Mouse (Mus musculus) left cerebral cortex, postnatal 25 days (tissue): Measurements from ENCODE around the gene Oser1. TPM values are rescaled to one million over a fixed set of nuclear protein-coding genes. Genes with fewer than 3 reads are reported as not detected.

Experiments used
- DNase-seq, 2 experiments: peaks; one replicate each; pipeline ENCODE4 v3.0.0; 2022; ENCODE audit warnings: low spot score in 2 of 2, mixed read lengths in 1 of 2
- intact Hi-C: fragments of 180-260 bp; cut with DNase I; formaldehyde crosslinking; loops from one replicate; pipeline ENCODE4 v1.15.1; 2025
- total RNA-seq, 2 experiments: library from RNA; stranded (reverse); gene quantifications; 2 replicates each; pipeline ENCODE4 v1.2.3; 2021

The Oser1 gene
- total RNA-seq, 2 experiments from 2014 or later: 22.9 to 24.6 TPM

DNA sequence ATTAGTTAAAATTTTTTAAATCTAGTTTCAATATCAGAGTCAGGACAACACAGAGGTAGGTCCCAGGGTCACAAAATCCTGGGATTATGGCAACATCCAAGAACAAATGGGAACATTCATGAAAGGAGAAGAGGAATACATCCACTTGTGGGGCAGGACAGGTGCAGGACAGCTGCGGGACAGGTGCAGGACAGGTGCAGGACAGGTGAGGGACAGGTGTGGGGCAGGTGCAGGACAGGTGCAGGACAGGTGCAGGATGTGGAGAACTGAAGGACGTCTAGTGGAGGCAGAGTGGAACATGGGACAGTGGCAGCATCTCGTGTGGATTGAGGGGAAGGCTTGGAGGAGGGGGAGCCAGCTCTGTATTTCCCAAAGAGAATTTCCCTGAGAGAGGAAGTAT is 24.8 kb upstream of the Oser1 start:
- DNase-seq: no peak
- intact Hi-C loops: no loop called here

- no peak for DNase-seq
- intact Hi-C loops: no loop called here
Observed at GRCm38 (mm10) chr2:163447375-163447774, 22.9 kb upstream of the Oser1 start.

GRCm38 (mm10) chr2:163444017-163444416 is 19.5 kb upstream of the Oser1 start:
- peak in 1 of 2 experiments; percentile 36 for DNase-seq
- intact Hi-C loops: no loop called here

GRCm38 (mm10) chr2:163443543-163443942 is 19.0 kb upstream of the Oser1 start:
- intact Hi-C loops: no loop called here
- no peak for DNase-seq

DNA sequence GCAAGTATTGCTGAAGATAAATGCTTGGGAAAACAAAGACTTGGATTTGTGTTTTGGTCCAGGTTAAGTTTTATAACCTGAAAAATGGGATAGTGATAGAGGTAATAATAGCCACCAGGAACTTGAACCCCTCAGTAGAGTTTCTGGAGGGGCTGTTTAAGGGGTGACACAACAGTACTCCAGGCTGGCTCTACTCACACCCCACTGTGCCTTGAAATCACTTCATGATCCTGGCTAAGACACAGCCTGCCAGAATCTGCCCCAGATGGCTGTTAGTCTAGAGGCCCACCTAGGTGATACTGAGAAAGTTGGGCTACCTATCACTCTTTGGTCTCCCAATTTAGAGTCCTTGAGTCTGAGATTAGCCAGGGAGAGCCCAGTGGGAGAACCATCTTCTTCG is 15.0 kb upstream of the Oser1 start:
- DNase-seq: no peak
- intact Hi-C loops: loop anchor here (2.0 kb wide), 1 partner anchor 21 kb away; no protein-coding TSS in a partner anchor

DNA sequence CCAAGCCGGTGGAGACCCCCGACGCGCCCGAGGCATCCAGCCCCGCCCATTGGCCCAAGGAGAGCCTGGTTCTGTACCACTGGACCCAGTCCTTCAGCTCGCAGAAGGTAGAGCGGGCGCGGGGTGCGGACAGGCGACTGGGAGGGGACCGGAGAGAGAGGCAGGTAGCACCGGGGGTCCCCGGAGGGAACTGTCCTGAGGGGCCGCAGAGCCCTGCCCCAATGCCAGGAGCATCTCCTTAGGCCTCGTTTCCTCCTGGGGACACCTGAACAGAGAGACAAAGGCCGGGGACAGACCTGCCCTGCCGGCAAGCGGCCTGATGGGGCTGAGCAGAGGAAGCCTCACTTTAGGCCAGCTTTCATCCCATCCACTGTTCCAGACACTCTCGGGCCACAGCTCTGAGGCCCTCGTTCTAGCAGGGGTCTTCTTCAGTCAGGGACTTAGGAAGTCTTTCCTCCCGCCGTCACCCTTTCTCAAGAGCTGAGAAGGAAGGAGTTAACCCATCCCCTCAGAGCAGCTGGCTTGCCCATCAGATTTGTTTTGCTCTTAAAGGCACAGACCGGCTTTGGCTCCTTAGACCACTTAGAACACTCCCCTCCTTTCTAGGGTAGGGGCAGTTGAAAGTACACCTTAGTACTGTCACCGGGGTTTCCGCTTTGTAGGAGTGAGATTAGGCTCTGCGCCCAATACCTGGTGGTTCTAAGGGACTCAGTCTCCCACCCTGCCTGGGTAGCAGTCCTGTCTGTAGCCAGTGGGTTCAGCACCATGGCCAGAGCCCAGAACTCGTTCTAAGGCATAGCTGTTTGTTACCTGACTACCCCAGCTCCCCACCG is 14.3 kb upstream of the Oser1 start:
- intact Hi-C loops: loop anchor here (2.0 kb wide), 1 partner anchor 20 kb away; no protein-coding TSS in a partner anchor
- peak in 1 of 2 experiments; percentile 37 for DNase-seq

DNA sequence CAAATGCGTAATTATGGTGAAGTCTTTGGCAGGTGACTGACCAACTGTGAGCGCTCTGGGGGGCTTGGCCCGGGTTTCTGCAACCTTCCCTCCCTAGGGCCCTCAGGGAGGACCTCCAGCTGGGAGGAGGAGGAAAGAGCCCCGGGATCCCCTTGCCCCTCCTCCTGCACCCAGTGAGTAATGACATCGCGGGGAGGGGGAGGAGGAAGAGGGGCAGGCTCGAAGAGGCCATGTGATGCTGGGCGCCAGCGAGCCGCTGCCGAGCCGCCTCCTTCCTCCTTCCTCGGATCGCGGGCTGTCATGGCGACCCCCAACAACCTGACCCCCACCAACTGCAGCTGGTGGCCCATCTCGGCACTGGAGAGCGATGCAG is 13.7 kb upstream of the Oser1 start, which contains the start of gene Gdap1l1:
TSS of gene Gdap1l1 (plus strand) at position 231 of the 373 bp plus-strand sequence.
- intact Hi-C loops: loop anchor here (2.0 kb wide), 1 partner anchor 19 kb away; no protein-coding TSS in a partner anchor
- DNase-seq: peak; percentile 78 to 86

DNA sequence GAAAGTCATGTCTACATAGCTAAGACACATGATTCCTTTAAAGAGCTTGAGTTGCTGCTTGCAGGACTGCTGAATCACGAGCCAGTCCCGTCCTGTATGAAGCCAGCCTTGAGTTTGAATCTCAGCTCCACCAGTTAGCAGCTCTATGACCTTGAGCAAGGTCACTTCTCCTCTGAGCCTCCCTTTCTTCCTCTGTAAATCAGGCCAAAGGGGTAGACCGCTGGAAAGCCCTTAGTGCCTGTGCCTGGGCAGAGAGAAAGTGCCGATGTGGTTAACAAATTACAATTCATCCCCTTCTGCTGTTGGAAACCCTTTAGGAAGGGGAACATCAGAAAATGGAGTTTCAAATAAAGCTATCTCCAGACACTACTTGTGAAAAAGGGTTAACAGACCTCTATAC is 13.3 kb upstream of the Oser1 start:
- intact Hi-C loops: loop anchor here (2.0 kb wide), 1 partner anchor 19 kb away; no protein-coding TSS in a partner anchor

GRCm38 (mm10) chr2:163433971-163434370 is 9.5 kb upstream of the Oser1 start:
- intact Hi-C loops: no loop called here
- DNase-seq: no peak

More for the DNA sequence above, 13.3 kb upstream of the Oser1 start:
- DNase-seq: no peak

- intact Hi-C loops: no loop called here
Observed at GRCm38 (mm10) chr2:163431289-163431688, 6.8 kb upstream of the Oser1 start.

GRCm38 (mm10) chr2:163428346-163429011 is 4.0 kb upstream of the Oser1 start:
- intact Hi-C loops: no loop called here

More at GRCm38 (mm10) chr2:163431289-163431688, 6.8 kb upstream of the Oser1 start:
- no peak for DNase-seq

GRCm38 (mm10) chr2:163422895-163423660 is 1.4 kb downstream of the Oser1 start:
- DNase-seq: no peak
- intact Hi-C loops: no loop called here

More at GRCm38 (mm10) chr2:163428346-163429011, 4.0 kb upstream of the Oser1 start:
- DNase-seq: no peak

- DNase-seq: no peak
- intact Hi-C loops: loop anchor here (1.0 kb wide), 1 partner anchor 52 kb away; the partner anchor contains the start of gene Fitm2
Observed at GRCm38 (mm10) chr2:163420366-163420886, 4.1 kb downstream of the Oser1 start.

DNA sequence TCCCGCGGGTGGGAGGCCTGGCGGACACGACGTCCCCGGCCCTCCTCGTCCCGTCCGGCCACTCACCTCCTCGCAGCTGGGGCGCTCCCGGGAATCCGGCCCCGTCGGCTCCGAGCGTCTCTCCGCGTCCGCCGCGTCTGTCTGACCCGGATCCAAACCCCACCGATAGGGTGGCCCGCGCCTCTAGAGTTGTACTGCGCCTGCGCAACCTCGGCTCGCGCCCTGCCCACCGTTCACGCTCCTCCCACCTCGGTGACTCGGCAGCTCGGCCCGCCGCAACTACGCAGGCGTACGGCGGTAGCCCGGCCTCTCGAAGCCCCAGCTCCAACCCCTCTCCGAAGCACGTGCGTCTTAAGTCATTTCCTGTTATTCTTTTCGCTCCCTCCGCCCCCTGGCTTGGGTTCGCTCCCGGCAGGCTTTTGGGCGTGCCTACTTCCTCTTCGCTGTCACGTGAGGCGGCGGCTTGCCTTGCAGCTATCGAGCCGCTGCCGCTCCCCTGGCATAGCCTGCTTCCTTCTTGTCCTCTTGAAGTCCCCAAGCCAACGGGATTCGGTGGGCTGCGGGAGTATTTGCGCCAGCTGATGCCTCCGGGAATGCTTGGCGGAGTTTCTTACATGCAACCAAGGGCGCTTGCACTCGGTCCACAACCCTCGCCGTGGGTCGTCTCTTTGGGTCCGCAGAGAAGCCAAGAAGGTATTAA is 5.0 kb downstream of the Oser1 start:
- DNase-seq: peak; percentile 99 to 100
- intact Hi-C loops: loop anchor here (1.0 to 2.0 kb wide), 3 partner anchors 19 to 488 kb away; partner anchors contain the start of genes Fitm2, Gdap1l1 and Srsf6

GRCm38 (mm10) chr2:163418841-163419345 is 5.6 kb downstream of the Oser1 start:
- intact Hi-C loops: loop anchor here (1.0 to 2.0 kb wide), 2 partner anchors 20 to 488 kb away; partner anchors contain the start of genes Gdap1l1 and Srsf6
- DNase-seq: no peak

GRCm38 (mm10) chr2:163417830-163418229 is 6.7 kb downstream of the Oser1 start:
- intact Hi-C loops: loop anchor here (2.0 kb wide), 1 partner anchor 21 kb away; the partner anchor contains the start of gene Gdap1l1
- DNase-seq: no peak

GRCm38 (mm10) chr2:163417026-163417425 is 7.5 kb downstream of the Oser1 start:
- no peak for DNase-seq
- intact Hi-C loops: no loop called here

GRCm38 (mm10) chr2:163412846-163413590 is 11.5 kb downstream of the Oser1 start:
- intact Hi-C loops: no loop called here
- no peak for DNase-seq
